In the genomic region with DNA sequence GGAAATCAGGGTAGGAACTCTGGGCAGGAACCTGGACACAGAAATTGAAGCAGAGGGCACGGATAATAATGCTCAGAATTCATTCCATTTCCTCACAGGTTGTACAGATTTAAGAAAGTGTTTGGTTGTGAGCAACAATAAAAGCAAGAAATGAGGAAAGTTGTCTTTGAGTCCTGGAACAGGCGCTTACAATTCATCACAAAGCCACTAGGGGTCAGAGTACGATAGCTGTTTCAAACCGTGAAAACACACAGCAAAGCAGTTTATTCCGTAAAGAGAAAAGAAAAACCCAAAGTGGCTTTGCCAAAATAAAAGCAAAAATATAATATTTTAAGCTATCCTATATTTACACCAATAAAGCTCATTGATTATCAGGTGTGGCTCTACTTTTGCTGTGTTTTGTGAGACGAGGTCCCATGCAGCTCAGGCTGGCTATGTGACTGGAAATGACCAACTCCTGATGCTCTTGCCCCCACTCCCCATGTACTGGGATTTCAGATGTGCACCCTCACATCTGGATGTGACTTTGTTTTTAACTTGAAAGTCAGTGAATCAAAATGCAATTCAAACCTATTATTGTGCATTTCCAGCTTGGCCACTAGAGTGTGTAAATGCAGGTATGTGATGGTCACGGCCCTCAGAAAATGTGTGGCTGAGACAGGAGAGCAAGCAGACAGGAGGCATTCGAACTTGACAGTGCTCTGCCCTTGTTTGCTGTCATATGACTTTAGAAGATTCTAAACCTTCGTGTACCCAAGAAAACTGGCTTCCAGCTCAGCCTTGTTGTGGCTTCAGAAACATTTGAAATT, we compare ENCODE assay signal across 8 mouse cellular contexts.
A peak's percentile ranks its signal among the peaks of the same experiment; 100 is the strongest.
DNase-seq lines count a peak whose midpoint lies in the region; ATAC-seq and TF ChIP-seq lines count a peak whose summit lies in the region.

No protein-coding gene starts in this region.

- H3K27ac ChIP-seq in heart, embryonic 11.5 days (ENCODE audit: low read depth, low read length), result no peak overlapping the region
- no peak overlapping the region for H3K27ac ChIP-seq in spleen, adult 2 months (ENCODE audit: insufficient read depth, low read length)
- H3K27ac ChIP-seq in hindbrain, embryonic 16.5 days (ENCODE audit: low read depth, low read length), result no peak overlapping the region
- H3K27ac ChIP-seq in midbrain, embryonic 13.5 days, result no peak overlapping the region

- peak; percentile 31 for DNase-seq in heart, adult 11 months
- DNase-seq in spleen, adult 2 months (ENCODE audit: low read depth in 1 of 2, low spot score in 2 of 2), result peak; percentile 17 to 21
- DNase-seq in spleen, adult 12 weeks (ENCODE audit: low spot score), result no peak
- DNase-seq in cerebellum, postnatal 14 days, result peak; percentile 69 to 74

- no peak for ATAC-seq in heart, embryonic 11.5 days (replicated peaks; ENCODE audit: insufficient number of reproducible peaks, low FRiP score, low TSS enrichment)
- peak; percentile 52; the same call in 1 of the 2 replicates for ATAC-seq in hindbrain, embryonic 16.5 days
- peak; percentile 58; the same call in 1 of the 2 replicates for ATAC-seq in midbrain, embryonic 13.5 days
- no peak for ATAC-seq in monocyte, adult 5-6 weeks (replicated peaks; ENCODE audit: insufficient number of reproducible peaks, low FRiP score, low TSS enrichment, poor library complexity, severe bottlenecking)

- no peaks in the 10 kb centered on the region for H3K9me3 ChIP-seq in heart, embryonic 11.5 days (replicated peaks; ENCODE audit: control insufficient read depth, low read length)
- no peaks in the 10 kb centered on the region for H3K9me3 ChIP-seq in hindbrain, embryonic 16.5 days (ENCODE audit: control insufficient read depth, low read length)
- no peaks in the 10 kb centered on the region for H3K9me3 ChIP-seq in midbrain, embryonic 13.5 days

- H3K4me2 ChIP-seq in heart, embryonic 11.5 days, result no peak overlapping the region
- H3K4me2 ChIP-seq in hindbrain, embryonic 16.5 days (ENCODE audit: low read length), result peak overlapping the region; percentile 12; the same call in 1 of the 2 replicates
- no peak overlapping the region for H3K4me2 ChIP-seq in midbrain, embryonic 13.5 days (replicated peaks)

- no peaks in the 10 kb centered on the region for H3K27me3 ChIP-seq in heart, embryonic 11.5 days (ENCODE audit: control insufficient read depth, insufficient read depth, low read length)
- H3K27me3 ChIP-seq in spleen, adult 2 months (ENCODE audit: control insufficient read depth, insufficient read depth, low read length), result no peaks in the 10 kb centered on the region
- no peaks in the 10 kb centered on the region for H3K27me3 ChIP-seq in hindbrain, embryonic 16.5 days (replicated peaks; ENCODE audit: control insufficient read depth, insufficient read depth, low read length)
- no peaks in the 10 kb centered on the region for H3K27me3 ChIP-seq in midbrain, embryonic 13.5 days

- H3K4me1 ChIP-seq in heart, embryonic 11.5 days (ENCODE audit: control insufficient read depth, insufficient read depth, low read length), result no peaks in the 10 kb centered on the region
- H3K4me1 ChIP-seq in spleen, adult 2 months (ENCODE audit: control insufficient read depth, insufficient read depth, insufficient read length), result no peaks in the 10 kb centered on the region
- H3K4me1 ChIP-seq in hindbrain, embryonic 16.5 days (ENCODE audit: control insufficient read depth, insufficient read depth, low read depth, low read length), result 0 out of 2 replicates have a peak, but pooled peaks cover 3% of the 10 kb centered on the region
- H3K4me1 ChIP-seq in midbrain, embryonic 13.5 days (replicated peaks), result no peaks in the 10 kb centered on the region; the same call in 1 of the 2 replicates

- no peaks in the 10 kb centered on the region for H3K36me3 ChIP-seq in heart, embryonic 11.5 days (ENCODE audit: control insufficient read depth, insufficient read depth, low read length)
- no peaks in the 10 kb centered on the region for H3K36me3 ChIP-seq in spleen, adult 2 months (ENCODE audit: control insufficient read depth, insufficient read depth, low read length)
- no peaks in the 10 kb centered on the region for H3K36me3 ChIP-seq in hindbrain, embryonic 16.5 days (ENCODE audit: control insufficient read depth, insufficient read depth, low read length)
- H3K36me3 ChIP-seq in midbrain, embryonic 13.5 days, result no peaks in the 10 kb centered on the region

- TF ChIP-seq CTCF in spleen, adult 2 months (IDR thresholded peaks at IDR 0.05; ENCODE audit: extremely low read depth, insufficient read depth, insufficient read length, insufficient replicate concordance), result peak; percentile 27; the same call in 1 of the 2 replicates

- 37% methylated on average over 9 of the region's 9 CpGs for WGBS in heart, embryonic 11.5 days (ENCODE audit: insufficient replicate concordance)
- WGBS in spleen, adult 2 months, result 37% methylated on average over 9 of the region's 9 CpGs
- WGBS in hindbrain, embryonic 16.5 days, result 36% methylated on average over 9 of the region's 9 CpGs
- WGBS in midbrain, embryonic 13.5 days, result 37% methylated on average over 9 of the region's 9 CpGs

- H3K4me3 ChIP-seq in heart, embryonic 11.5 days (ENCODE audit: low read depth, low read length), result no peak overlapping the region
- no peak overlapping the region for H3K4me3 ChIP-seq in spleen, adult 2 months (ENCODE audit: extremely low read depth, insufficient read depth, insufficient read length)
- no peak overlapping the region for H3K4me3 ChIP-seq in hindbrain, embryonic 16.5 days (ENCODE audit: low read length)
- H3K4me3 ChIP-seq in midbrain, embryonic 13.5 days (replicated peaks), result no peak overlapping the region

- TF ChIP-seq POLR2A in spleen, adult 2 months (IDR thresholded peaks at IDR 0.05; ENCODE audit: low read depth, low read length), result no peak

- no peak overlapping the region for H3K9ac ChIP-seq in heart, embryonic 11.5 days (ENCODE audit: low read depth, low read length)
- peak overlapping the region; percentile 22; the same call in 1 of the 2 replicates for H3K9ac ChIP-seq in hindbrain, embryonic 16.5 days (ENCODE audit: low read depth, low read length)
- no peak overlapping the region for H3K9ac ChIP-seq in midbrain, embryonic 13.5 days (replicated peaks)

Comparison
In these comparisons a context has a peak if more than half of its experiments do, and no peak if none do; other contexts are left out.
1. ATAC-seq: peak in hindbrain, embryonic 16.5 days (single experiment) and midbrain, embryonic 13.5 days (single experiment); none in heart, embryonic 11.5 days (single experiment) and monocyte, adult 5-6 weeks (single experiment).